Mouse (Mus musculus): ENCODE measurements around the gene Gramd1b. TPM values are rescaled to one million over a fixed set of nuclear protein-coding genes. Genes with fewer than 3 reads are reported as not detected.

The Gramd1b gene
- polyA plus RNA-seq, 1 experiment from 2014 or later, result 2.1 TPM

- no peak overlapping the region for H3K9ac ChIP-seq (ENCODE audit: low read depth, low read length)
- no peaks in the 10 kb centered on the region for H3K27me3 ChIP-seq (replicated peaks; ENCODE audit: control insufficient read depth, insufficient read depth, low read length)
- ATAC-seq (replicated peaks; ENCODE audit: low FRiP score), result no peak
- H3K36me3 ChIP-seq (ENCODE audit: control insufficient read depth, insufficient read depth, low read length), result no peaks in the 10 kb centered on the region; the same call in 1 of the 2 replicates
- no peaks in the 10 kb centered on the region for H3K9me3 ChIP-seq (ENCODE audit: control insufficient read depth, low read length)
- DNase-seq (ENCODE audit: low spot score), result no peak
- H3K27ac ChIP-seq (ENCODE audit: low read depth, low read length), result no peak overlapping the region
- H3K4me2 ChIP-seq, result no peak overlapping the region
- WGBS, result 78% methylated on average over 3 of the region's 3 CpGs
- no peaks in the 10 kb centered on the region for H3K4me1 ChIP-seq (replicated peaks; ENCODE audit: control insufficient read depth, insufficient read depth, low read length)
- no peak overlapping the region for H3K4me3 ChIP-seq (ENCODE audit: low read depth, low read length)
Observed at GRCm38 (mm10) chr9:40408415-40408814, 122.8 kb downstream of the Gramd1b start.

- Histone ChIP-seq H3K4me2 (no peak overlapping the region), H3K4me3 (ENCODE audit: low read depth, low read length) (no peak overlapping the region), H3K27me3 (replicated peaks; ENCODE audit: control insufficient read depth, insufficient read depth, low read length) (no peaks in the 10 kb centered on the region), H3K27ac (ENCODE audit: low read depth, low read length) (no peak overlapping the region), H3K36me3 (ENCODE audit: control insufficient read depth, insufficient read depth, low read length) (no peaks in the 10 kb centered on the region; the same call in 1 of the 2 replicates), H3K4me1 (replicated peaks; ENCODE audit: control insufficient read depth, insufficient read depth, low read length) (no peaks in the 10 kb centered on the region), H3K9ac (ENCODE audit: low read depth, low read length) (no peak overlapping the region), H3K9me3 (ENCODE audit: control insufficient read depth, low read length) (no peaks in the 10 kb centered on the region)
- ATAC-seq (replicated peaks; ENCODE audit: low FRiP score) (no peak), DNase-seq (ENCODE audit: low spot score) (no peak)
- WGBS, result 77% methylated on average over 5 of the region's 5 CpGs
Observed at GRCm38 (mm10) chr9:40407876-40408275, 123.3 kb downstream of the Gramd1b start.

GRCm38 (mm10) chr9:40405804-40406203 lies 125.4 kb downstream of the Gramd1b start:
- DNase-seq (ENCODE audit: low spot score), result no peak
- no peak overlapping the region for H3K27ac ChIP-seq (ENCODE audit: low read depth, low read length)
- no peaks in the 10 kb centered on the region for H3K9me3 ChIP-seq (ENCODE audit: control insufficient read depth, low read length)
- no peaks in the 10 kb centered on the region for H3K36me3 ChIP-seq (ENCODE audit: control insufficient read depth, insufficient read depth, low read length)
- H3K4me3 ChIP-seq (ENCODE audit: low read depth, low read length), result no peak overlapping the region
- no peak for ATAC-seq (replicated peaks; ENCODE audit: low FRiP score)
- H3K4me1 ChIP-seq (replicated peaks; ENCODE audit: control insufficient read depth, insufficient read depth, low read length), result no peaks in the 10 kb centered on the region; the same call in 1 of the 2 replicates
- H3K9ac ChIP-seq (ENCODE audit: low read depth, low read length), result no peak overlapping the region
- H3K4me2 ChIP-seq, result no peak overlapping the region
- no peaks in the 10 kb centered on the region for H3K27me3 ChIP-seq (replicated peaks; ENCODE audit: control insufficient read depth, insufficient read depth, low read length)
- 46% methylated on average over 6 of the region's 6 CpGs for WGBS

- no peak overlapping the region for H3K4me2 ChIP-seq
- ATAC-seq (replicated peaks; ENCODE audit: low FRiP score), result no peak
- no peaks in the 10 kb centered on the region for H3K27me3 ChIP-seq (replicated peaks; ENCODE audit: control insufficient read depth, insufficient read depth, low read length)
- no peaks in the 10 kb centered on the region; the same call in 1 of the 2 replicates for H3K4me1 ChIP-seq (replicated peaks; ENCODE audit: control insufficient read depth, insufficient read depth, low read length)
- H3K9ac ChIP-seq (ENCODE audit: low read depth, low read length), result no peak overlapping the region
- H3K36me3 ChIP-seq (ENCODE audit: control insufficient read depth, insufficient read depth, low read length), result no peaks in the 10 kb centered on the region
- no peak overlapping the region for H3K27ac ChIP-seq (ENCODE audit: low read depth, low read length)
- 76% methylated on average over 5 of the region's 5 CpGs for WGBS
- no peak overlapping the region for H3K4me3 ChIP-seq (ENCODE audit: low read depth, low read length)
- H3K9me3 ChIP-seq (ENCODE audit: control insufficient read depth, low read length), result no peaks in the 10 kb centered on the region
- DNase-seq (ENCODE audit: low spot score), result no peak
Observed at GRCm38 (mm10) chr9:40405263-40405662, 125.9 kb downstream of the Gramd1b start.

- Histone ChIP-seq H3K4me1 (replicated peaks; ENCODE audit: control insufficient read depth, insufficient read depth, low read length) (no peaks in the 10 kb centered on the region; the same call in 1 of the 2 replicates), H3K36me3 (ENCODE audit: control insufficient read depth, insufficient read depth, low read length) (no peaks in the 10 kb centered on the region), H3K4me2 (no peak overlapping the region), H3K9me3 (ENCODE audit: control insufficient read depth, low read length) (no peaks in the 10 kb centered on the region), H3K4me3 (ENCODE audit: low read depth, low read length) (no peak overlapping the region), H3K27ac (ENCODE audit: low read depth, low read length) (no peak overlapping the region), H3K27me3 (replicated peaks; ENCODE audit: control insufficient read depth, insufficient read depth, low read length) (no peaks in the 10 kb centered on the region), H3K9ac (ENCODE audit: low read depth, low read length) (no peak overlapping the region)
- no peak for DNase-seq (ENCODE audit: low spot score)
- 90% methylated on average over 11 of the region's 11 CpGs for WGBS
- no peak for ATAC-seq (replicated peaks; ENCODE audit: low FRiP score)
Observed at GRCm38 (mm10) chr9:40404637-40405036, 126.5 kb downstream of the Gramd1b start.

- Histone ChIP-seq H3K36me3 (ENCODE audit: control insufficient read depth, insufficient read depth, low read length) (no peaks in the 10 kb centered on the region), H3K9me3 (ENCODE audit: control insufficient read depth, low read length) (no peaks in the 10 kb centered on the region), H3K9ac (ENCODE audit: low read depth, low read length) (no peak overlapping the region), H3K27ac (ENCODE audit: low read depth, low read length) (no peak overlapping the region), H3K27me3 (replicated peaks; ENCODE audit: control insufficient read depth, insufficient read depth, low read length) (no peaks in the 10 kb centered on the region), H3K4me3 (ENCODE audit: low read depth, low read length) (no peak overlapping the region), H3K4me2 (no peak overlapping the region), H3K4me1 (replicated peaks; ENCODE audit: control insufficient read depth, insufficient read depth, low read length) (no peaks in the 10 kb centered on the region; the same call in 1 of the 2 replicates)
- ATAC-seq (replicated peaks; ENCODE audit: low FRiP score) (no peak), DNase-seq (ENCODE audit: low spot score) (no peak)
- 75% methylated on average over 7 of the region's 7 CpGs for WGBS
Observed at GRCm38 (mm10) chr9:40403750-40404149, 127.4 kb downstream of the Gramd1b start.

GRCm38 (mm10) chr9:40401818-40402217 lies 129.4 kb downstream of the Gramd1b start:
- Histone ChIP-seq H3K9ac (ENCODE audit: low read depth, low read length) (no peak overlapping the region), H3K36me3 (ENCODE audit: control insufficient read depth, insufficient read depth, low read length) (no peaks in the 10 kb centered on the region), H3K9me3 (ENCODE audit: control insufficient read depth, low read length) (no peaks in the 10 kb centered on the region), H3K4me2 (no peak overlapping the region), H3K27ac (ENCODE audit: low read depth, low read length) (no peak overlapping the region), H3K27me3 (replicated peaks; ENCODE audit: control insufficient read depth, insufficient read depth, low read length) (no peaks in the 10 kb centered on the region), H3K4me1 (replicated peaks; ENCODE audit: control insufficient read depth, insufficient read depth, low read length) (no peaks in the 10 kb centered on the region; the same call in 1 of the 2 replicates), H3K4me3 (ENCODE audit: low read depth, low read length) (no peak overlapping the region)
- WGBS, result 80% methylated on average over 5 of the region's 5 CpGs
- ATAC-seq (replicated peaks; ENCODE audit: low FRiP score) (no peak), DNase-seq (ENCODE audit: low spot score) (no peak)

- H3K9me3 ChIP-seq (ENCODE audit: control insufficient read depth, low read length), result no peaks in the 10 kb centered on the region
- no peak overlapping the region for H3K27ac ChIP-seq (ENCODE audit: low read depth, low read length)
- H3K4me1 ChIP-seq (replicated peaks; ENCODE audit: control insufficient read depth, insufficient read depth, low read length), result no peaks in the 10 kb centered on the region; the same call in 1 of the 2 replicates
- H3K4me2 ChIP-seq, result no peak overlapping the region
- no peaks in the 10 kb centered on the region for H3K36me3 ChIP-seq (ENCODE audit: control insufficient read depth, insufficient read depth, low read length)
- no peak for DNase-seq (ENCODE audit: low spot score)
- H3K4me3 ChIP-seq (ENCODE audit: low read depth, low read length), result no peak overlapping the region
- WGBS, result 53% methylated on average over 9 of the region's 9 CpGs
- H3K27me3 ChIP-seq (replicated peaks; ENCODE audit: control insufficient read depth, insufficient read depth, low read length), result no peaks in the 10 kb centered on the region
- no peak for ATAC-seq (replicated peaks; ENCODE audit: low FRiP score)
- H3K9ac ChIP-seq (ENCODE audit: low read depth, low read length), result no peak overlapping the region
Observed at GRCm38 (mm10) chr9:40400854-40401253, 130.3 kb downstream of the Gramd1b start.

GRCm38 (mm10) chr9:40400171-40400570 lies 131.0 kb downstream of the Gramd1b start:
- H3K4me3 ChIP-seq (ENCODE audit: low read depth, low read length), result no peak overlapping the region
- no peak overlapping the region for H3K4me2 ChIP-seq
- no peaks in the 10 kb centered on the region for H3K36me3 ChIP-seq (ENCODE audit: control insufficient read depth, insufficient read depth, low read length)
- no peak for ATAC-seq (replicated peaks; ENCODE audit: low FRiP score)
- no peaks in the 10 kb centered on the region for H3K27me3 ChIP-seq (replicated peaks; ENCODE audit: control insufficient read depth, insufficient read depth, low read length)
- 77% methylated on average over 2 of the region's 2 CpGs for WGBS
- no peaks in the 10 kb centered on the region for H3K9me3 ChIP-seq (ENCODE audit: control insufficient read depth, low read length)
- DNase-seq (ENCODE audit: low spot score), result no peak
- H3K9ac ChIP-seq (ENCODE audit: low read depth, low read length), result no peak overlapping the region
- H3K27ac ChIP-seq (ENCODE audit: low read depth, low read length), result no peak overlapping the region
- no peaks in the 10 kb centered on the region; the same call in 1 of the 2 replicates for H3K4me1 ChIP-seq (replicated peaks; ENCODE audit: control insufficient read depth, insufficient read depth, low read length)

Data from liver, embryonic 11.5 days (tissue).